Mouse (Mus musculus): ENCODE measurements around the gene Ica1.

The Ica1 gene

DNA sequence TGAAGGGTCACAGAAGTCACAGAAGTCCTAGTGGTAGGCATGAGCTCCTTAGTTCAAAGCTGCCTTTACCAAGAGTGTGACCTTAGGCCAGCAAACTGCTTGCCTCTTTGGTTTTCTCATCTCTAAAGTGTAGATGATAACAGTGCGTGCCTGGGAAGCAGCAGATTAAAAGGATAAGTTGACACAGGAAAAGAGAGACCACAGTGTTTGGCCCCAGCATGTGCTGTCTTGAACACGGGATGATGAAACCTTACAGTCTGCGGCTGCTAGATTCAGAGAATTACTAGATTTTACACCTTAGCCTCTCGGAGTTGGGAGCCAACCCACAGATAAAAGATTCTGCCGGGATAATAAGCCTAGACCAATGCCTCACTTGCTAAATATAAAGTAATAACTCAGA, 137.4 kb downstream of the Ica1 start:
- no peak for DNase-seq

DNA sequence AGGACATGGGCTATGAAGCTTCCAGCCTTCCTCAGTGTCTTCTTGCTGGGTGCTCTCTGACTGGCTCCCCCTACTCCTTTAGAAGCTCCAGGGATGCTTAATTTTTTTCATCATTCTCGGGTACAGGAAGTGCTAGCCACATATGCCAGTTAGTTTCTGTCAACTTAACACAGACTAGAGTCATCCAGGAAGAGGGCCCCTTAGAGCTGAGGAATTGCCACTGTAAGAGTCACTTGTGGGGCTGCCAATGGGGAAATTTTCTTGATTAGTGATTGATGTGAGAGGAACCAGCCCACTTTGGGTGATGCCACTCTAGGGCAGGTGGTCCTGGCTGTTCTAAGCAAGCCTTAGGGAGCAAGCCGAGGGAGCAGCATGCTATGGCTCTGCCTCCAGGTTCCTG, 138.8 kb downstream of the Ica1 start:
- no peak for DNase-seq

DNA sequence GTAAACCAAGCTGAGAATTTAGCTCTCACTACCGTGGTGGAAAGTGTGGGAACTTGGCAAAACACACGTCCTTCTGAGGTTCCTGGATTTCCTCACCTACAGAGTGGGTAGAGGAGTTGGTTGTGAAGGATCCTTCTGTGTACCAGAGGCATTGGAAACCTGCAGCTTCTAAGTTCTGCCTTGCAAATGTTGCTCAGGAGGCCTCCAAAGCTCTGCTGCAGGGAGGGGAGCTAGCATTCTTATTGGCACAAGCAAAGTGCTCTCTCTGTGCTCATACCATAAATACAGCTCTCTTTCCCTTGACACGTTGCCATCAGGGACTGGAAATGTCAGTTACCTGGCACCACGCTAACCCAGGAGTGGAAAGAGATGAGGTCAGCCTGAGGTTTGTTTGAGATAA, 139.4 kb downstream of the Ica1 start:
- DNase-seq: no peak

DNA sequence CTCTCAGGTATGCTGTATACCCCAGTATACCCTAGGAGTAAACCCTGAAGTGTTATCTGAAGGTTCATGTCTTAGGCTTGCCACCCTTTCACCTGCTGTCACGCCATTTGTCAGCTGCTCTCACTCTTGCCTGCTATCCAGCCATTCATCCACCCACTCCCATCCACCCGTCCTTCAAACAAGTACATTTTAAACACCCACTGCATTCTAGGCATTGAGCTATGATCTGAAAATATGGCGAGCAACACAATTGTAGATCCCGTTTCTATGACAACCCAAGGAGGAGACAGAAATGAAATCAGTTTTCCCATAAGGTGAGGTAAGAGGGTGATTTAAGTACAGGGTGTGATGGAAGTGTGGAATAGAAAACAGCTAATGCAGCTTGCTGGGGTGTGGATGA, 140.2 kb downstream of the Ica1 start:
- no peak for DNase-seq

DNA sequence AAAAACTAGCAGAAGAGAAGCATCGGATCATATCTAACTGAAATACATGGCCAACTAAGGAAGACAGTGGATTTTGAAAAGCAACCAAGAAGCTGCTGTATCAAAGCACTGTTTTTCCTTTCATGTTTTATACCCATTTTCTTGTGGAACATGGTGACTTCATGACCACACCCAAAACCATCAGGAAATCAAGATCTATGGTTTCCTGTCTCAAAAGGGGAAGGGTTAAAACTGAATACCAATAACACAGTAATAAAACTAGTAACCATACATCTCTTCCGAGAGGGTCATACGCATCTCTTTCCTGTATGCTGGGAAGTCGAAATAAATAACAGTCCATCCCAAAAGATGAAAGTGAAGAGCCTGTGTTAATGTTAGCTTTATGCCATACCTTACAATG, 145.6 kb downstream of the Ica1 start:
- no peak for DNase-seq

DNA sequence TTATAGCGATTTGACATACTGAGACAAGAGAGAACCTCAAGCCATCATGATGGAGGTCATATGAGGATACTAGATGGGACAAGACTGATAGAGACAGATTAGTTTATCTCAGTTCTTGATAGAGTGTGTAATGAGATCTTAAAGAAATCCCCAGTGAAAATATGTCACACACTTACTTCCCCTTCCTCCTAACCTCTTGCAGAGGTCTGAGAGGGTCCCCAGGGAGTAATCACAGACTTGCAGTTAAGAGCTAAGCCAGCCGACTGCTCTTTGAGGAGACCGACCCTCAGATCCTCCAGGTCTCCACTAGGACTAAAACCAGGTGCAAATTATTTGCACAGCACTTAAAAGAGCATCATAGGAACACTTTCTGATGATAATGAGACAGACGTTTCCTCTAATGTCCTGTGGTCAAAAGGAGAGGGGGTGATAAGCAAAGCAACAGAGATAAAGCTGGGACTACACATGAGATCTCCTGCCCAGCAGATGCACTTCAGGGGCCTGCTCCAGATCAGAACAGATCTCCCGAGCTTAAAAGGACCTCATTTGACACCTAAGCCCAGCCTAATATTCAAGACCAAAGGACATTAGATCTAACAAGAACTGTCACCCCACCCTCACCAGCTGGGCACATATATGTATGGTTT, 146.2 kb downstream of the Ica1 start:
- no peak for DNase-seq

DNA sequence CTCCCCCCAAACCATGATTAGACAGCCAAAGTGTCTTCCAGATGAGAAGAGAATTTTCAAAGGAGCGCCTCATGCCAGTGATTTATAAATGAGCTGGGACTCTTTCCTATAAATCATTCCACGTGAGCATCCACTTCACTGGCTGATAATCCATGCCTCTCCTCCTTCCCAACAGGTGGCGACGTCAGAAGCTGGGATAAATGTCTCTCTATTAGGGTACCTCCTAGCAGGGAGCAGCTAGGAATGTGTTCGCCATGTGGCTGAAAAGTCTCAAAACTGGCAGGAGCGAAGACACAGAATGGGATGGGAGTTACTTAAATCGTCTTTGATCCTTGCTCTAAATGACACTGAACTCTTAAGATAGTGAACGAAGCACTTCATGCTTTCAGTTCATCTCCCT, 146.9 kb downstream of the Ica1 start:
- no peak for DNase-seq

DNA sequence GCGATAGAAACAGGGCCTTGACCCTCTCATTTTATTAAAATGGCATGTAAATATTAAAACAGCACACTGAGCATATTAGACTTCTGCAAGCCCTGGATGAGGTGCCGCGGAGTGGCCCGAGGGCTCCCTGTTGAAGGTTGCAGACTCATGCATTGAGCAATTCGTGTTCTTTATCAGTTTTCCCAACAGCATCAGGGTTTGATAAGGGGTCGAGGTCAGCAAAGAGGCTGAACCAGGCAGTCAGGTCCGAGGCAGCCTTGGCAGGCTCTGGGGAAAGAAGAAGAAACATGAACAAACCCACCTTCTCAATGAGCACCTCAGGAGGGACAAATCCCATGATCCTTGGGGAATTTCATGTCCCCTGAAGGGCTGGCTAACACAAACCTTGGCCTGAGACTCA, 147.8 kb downstream of the Ica1 start:
- DNase-seq: no peak

DNA sequence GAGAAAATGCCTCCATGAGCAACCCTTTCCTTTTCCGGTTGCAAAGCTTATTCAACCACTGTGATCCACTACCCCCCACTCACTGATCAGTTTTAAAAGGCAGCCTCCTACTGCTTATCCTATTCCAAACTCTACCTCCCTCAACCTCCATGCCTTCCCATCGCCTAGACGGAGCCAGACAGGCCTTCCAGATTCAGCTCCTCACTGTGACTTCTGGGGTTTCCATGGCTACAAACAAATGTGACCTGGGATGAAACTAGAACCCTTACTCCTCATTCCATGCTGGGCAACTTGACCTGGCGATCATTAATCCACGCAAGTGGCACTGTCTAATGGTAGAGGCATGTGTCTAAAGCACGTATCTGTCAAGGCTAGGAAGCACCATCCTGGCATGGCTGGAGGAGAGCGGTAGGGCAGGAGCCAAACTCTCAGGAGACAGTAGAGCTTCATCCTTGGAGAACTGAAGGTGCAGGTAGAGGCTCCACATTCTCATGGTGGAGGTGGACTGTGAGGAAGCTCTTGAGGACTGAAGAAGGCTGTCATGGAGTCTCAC, 149.5 kb downstream of the Ica1 start:
- no peak for DNase-seq

DNA sequence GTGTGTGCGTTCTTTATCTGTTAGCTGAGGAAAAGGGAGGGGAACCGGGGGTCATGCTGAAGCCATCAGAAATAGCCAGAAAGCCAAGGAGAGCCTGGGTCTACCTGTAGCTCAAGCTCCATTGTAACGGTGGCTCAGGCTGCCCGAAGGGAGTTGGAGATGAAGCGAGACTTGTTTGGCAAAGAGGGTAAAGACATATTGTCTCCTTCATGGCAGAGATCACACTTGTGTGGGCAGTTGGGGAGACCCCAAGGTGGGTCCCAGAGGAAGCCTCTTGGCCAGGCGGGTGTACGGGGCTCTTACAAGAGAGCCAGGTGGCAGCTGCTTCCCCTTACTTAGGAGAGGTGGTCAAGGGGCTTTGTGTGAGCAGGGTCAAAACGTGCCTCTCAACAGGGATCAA, 150.1 kb downstream of the Ica1 start:
- DNase-seq: no peak

DNA sequence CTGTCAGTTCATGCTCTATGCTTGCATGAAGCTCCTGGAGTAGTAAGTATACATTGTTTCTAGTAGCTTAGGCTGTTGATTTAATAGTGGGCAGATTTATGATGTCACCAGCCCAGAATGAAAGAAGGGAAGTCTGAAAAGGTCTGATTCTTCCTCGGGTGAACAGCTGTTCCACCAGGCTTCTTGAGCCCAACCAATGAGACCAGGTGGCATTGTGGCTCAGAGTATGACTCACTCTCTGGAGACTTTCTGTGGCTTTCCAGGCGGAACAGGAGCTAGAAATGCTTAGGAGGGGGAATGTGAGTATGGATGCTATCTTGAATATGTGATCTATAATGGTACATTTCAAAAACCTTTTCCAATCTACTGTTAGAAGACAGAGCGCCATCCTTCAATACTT, 155.2 kb downstream of the Ica1 start:
- DNase-seq: no peak

DNA sequence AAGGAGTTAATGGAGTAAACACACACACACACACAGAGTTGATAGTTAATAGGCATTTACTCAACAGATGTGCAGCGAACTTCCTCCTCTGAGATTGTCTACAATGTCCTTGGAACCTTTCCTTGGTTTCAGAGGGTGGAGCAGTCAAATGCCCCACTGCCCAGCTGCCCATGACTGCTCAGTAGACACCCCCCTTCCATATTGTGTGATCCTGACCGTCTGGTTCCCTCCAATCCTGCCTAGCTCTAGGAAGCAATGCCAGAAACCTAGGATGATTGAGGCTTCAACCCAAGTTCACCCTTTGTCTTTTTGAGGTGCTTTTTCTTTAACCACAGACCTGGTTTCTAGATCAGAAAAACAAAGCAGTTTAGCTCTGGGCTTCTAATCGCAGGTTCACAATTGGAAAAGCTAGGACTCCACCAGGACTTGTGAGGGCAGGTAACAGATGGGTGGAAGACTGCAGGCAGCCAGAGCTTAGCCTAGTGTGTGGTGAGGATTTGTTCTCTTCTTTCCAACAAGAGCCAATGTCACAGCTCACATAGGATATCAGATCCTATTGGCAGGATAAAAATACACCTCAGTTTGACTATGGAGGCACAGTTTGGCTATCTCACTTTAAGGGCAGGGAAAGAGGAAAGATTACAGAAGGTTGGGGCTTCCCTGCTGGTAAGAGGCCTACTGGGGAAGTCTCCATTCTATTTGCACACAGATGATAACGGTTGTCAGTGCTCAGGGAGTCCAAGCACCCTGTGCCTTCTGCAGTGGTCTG, 158.5 kb downstream of the Ica1 start:
- DNase-seq: no peak

DNA sequence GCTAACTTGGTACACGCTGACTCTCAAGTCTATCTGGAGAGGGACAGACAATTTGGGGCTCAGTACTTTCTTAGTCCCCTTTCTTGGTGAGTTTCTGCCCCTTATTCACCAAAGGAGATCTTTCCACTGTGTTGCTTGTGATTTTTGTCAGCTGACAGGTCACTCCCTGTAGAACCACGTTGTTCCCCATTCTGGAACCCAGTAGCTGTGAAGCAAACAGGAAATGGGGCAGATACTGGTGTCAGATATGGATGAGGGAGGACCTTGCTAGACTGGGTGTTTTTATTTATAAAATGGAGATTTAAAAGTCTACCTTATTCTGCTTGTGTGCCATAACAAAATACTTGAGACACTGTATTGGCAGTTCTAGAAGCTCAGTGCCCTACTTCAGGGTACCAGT, 160.9 kb downstream of the Ica1 start:
- no peak for DNase-seq

DNA sequence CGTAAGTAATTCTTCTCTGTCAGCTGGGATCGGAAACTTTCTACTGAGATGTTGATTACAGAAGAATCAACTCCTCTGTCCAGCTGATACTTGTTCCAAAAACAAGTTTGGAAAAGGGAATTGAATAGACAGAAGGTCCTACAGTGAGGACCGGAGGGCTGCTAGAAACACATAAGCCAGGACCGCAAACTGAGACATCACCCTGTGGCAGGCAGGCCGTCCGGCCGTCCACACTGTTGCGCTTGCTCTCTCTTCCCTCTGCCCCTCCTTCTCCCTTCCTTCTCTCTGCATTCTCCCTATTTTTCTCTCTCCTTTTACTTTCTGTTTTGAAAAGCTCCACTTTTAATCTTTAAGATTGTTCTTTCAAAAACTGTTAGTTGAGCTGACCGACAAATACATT, 186.6 kb downstream of the Ica1 start:
- no peak for DNase-seq

DNA sequence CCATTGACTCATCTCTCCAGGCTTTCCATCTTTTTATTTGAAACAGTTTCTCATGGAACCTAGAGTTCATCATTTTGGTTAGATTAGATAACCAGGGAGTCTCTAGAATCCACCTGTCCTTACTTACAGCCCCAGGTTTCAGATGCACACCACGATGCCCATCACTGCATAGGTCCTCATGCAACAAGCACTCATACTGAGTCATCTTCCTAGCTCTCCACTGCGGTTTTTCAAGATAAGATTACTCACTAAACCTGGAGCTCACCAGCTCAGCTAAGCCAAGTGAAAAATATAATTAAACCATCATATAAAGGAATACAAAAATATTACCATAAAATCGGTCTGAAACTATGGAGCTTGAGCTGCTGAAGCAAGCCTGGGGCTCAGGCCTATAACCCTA, 194.4 kb downstream of the Ica1 start:
- no peak for DNase-seq

DNA sequence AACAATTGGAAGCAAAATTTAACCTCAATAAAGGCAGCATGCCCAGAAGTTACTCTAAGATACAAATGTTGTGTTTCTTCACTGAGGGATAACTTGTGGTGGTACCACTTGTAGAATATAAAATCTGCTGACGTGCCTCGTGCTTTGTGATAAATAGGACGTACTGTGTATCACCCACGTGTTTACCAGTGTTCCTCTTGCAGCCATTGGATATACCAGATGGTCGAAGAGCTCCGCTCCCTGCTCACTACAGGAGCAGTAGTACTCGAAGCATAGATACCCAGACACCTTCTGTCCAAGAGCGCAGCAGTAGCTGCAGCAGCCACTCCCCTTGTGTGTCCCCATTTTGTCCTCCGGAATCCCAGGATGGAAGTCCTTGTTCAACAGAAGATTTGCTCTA, 195.9 kb downstream of the Ica1 start:
- no peak for DNase-seq

All from kidney, adult 8-10 months (tissue).